Mouse (Mus musculus) lung, adult 18-20 months (tissue): Measurements from ENCODE around the gene Eprs.

Source experiments
- DNase-seq, 2 experiments: peaks; one replicate each; pipeline ENCODE4 v3.0.0; 2022; ENCODE audit warnings: mixed read lengths in 2 of 2

Gene Eprs

DNA sequence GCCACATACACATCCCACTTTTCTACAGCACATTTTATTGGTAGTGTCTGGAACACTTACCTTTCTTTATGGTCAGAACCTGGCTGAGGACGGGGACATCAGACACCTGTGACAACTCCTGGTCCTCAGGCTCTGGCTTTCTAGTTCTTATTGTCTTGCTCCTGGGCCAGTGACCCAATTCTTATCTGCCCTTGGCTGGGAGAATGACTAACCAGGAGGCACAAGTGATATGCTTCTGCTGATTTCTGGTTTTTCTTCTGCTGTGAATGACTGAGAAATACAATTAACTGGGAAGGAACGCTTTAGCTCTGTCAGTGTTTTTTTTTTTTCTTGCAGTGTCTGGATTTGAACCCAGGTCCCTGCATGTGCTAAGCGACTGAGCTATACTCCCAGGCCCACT, 88.7 kb downstream of the Eprs start:
- DNase-seq, result no peak

DNA sequence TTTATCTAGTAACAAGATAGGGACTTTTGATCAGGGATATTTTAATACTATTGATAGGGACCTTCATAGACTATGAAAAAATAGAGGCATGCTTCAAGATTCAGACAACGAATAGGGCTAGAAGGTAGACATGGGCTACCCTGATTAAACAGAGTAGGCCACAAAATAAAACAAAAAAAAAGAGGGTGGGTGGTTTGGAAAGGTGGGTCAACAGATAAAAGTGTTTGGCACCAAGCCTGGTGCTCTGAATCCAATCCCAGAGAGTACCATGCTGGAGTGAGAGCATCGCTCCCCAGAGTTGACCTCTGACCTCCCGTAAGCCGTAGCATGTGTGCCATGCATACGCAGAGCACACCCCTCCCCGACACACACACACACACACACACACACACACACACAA, 89.6 kb downstream of the Eprs start:
- DNase-seq, result no peak

DNA sequence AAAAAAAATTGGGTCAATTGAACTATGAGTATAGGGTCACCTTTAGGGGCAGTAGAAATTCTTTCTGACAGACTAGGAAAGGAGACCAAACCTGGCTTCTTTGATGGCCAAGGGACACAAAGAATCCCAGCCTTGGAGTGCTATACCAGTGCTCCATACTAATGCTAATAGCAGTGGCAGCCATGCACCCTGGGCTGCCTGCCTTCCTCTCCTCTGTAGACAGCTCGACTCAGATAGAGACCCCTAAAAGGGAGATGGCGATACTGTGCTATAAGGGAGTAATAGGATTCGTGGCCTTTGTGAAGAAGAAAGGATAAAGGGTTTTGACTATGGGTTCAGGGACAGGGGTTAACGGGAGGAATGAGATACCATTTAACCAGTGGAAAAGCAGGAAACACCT, 91.3 kb downstream of the Eprs start:
- DNase-seq, result no peak

DNA sequence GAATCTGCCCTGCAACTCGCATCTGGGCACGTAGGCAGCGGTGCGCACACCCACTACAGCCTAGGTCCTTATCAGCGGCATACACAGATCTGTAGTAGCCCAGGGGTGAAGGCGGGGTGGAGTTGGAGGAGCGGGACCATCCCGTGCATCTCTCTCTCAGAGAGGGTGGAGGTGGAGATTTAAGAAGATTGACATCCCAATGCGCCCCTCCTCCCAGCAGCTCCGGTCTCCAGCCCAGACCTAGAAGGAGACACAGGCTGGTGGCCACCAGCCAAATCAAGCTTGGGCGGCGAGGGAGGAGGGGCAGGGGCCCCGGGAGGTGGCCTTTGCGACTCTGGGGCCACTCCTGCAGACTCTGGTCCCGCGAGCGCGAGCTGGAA, 91.7 kb downstream of the Eprs start, which contains the start of gene Slc30a10:
Gene Slc30a10 (plus strand): TSS at position 274 of the 380 bp plus-strand sequence.
- peak in 1 of 2 experiments; percentile 3 for DNase-seq

DNA sequence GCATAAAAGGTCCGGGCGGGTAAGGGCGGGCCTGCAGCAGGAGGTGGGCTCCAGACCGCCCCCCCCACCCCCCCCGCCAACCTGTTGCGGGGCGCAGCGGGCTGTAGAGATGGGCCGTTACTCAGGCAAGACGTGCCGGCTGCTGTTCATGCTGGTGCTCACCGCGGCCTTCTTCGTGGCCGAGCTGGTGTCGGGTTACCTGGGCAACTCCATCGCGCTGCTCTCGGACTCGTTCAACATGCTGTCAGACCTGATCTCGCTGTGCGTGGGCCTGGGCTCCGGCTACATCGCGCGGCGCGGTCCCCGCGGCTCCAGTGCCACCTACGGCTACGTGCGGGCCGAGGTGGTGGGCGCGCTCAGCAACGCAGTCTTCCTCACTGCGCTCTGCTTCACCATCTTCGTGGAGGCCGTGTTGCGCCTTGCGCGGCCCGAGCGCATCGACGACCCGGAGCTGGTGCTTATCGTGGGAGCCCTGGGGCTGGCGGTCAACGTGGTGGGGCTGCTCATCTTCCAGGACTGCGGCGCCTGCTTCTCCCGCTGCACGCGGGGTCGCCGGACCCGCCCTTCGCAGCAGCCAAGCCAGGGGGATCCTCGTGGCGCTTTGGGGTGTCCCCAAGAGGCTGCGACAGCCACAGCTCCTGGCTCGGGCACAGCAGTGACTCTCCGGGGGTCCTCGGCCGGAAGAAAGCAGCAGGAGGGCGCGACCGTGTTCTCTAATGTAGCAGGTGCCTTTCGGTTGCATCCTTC, 92.3 kb downstream of the Eprs start:
- no peak for DNase-seq

DNA sequence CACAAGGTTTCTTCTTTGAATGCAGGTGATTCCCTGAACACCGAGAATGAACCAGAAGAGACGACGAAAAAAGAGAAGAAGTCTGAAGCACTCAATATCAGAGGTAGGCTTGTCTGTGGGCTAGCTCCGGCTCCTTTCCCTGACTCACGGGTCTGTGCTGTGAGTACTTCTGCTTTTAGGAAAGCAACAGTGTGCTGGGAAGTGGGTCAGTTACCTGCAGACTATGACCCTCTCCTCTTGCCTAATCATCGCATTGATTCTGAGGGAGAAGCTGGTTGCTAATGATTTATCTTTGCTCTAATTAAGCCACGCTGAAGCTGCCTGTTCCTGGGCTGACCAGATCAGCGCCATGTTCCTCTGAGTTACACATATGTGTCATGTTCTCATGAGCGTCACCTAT, 93.5 kb downstream of the Eprs start:
- DNase-seq, result no peak

DNA sequence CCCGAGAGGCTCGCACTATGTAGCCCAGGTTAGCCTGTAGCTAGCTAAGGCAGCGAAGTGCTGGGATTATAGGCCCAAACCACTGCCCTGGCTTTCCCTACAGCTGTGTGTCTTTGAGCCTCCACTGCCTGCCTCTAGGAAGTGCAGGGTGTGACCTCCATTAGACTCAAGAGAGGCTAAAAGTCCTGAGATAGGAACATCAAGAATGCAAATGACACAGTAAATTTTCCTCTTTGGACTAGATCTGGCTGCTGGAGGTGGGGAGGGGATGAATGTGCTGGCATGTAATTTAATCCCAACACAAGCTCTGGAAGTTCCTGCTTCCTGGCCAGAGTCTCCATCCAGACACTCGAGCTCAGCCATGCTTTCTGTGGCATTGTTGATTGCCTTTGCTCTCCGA, 97.3 kb downstream of the Eprs start:
- DNase-seq, result no peak

DNA sequence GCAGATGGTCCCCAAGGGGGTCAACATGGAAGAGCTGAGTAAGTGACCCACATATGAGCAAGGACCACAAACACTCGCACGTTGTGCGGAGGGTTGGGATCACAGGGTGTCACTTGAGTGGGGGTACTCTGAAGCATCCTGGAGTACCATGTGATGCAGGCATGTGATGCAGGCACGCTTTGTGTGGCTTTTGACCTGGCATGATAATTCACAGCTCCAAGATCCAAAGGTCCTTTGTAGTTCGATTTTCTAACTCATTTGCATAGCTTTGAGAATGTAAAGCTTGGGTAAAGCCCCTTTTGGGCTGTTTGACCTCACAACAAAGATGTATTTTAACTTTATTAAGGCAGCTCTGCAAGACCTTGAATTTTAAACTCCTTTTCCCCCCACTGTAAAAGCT, 100.0 kb downstream of the Eprs start:
- DNase-seq, result no peak

DNA sequence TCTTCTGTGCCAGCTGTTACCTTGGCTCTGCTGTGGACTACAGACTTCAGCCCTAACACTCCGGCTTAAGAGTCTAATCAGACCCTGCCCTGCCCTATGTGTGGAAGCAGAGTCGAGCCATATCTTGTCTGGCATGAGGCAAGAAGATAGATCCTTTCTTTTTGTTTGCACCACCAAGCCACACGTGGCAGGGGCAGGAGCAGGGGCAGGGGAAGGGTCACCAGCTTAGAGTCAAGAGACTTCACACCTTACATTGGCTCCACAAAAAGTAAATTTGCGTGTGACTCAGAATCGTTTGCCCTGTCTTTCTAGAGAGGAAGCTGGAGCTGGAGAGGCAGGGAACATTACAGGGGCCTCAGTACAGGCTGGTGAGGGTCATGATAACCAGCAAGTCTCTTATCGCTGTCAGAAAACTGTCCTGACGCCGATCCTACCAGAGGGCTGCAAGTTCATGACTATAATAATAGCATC, 106.7 kb downstream of the Eprs start:
- DNase-seq, result no peak

DNA sequence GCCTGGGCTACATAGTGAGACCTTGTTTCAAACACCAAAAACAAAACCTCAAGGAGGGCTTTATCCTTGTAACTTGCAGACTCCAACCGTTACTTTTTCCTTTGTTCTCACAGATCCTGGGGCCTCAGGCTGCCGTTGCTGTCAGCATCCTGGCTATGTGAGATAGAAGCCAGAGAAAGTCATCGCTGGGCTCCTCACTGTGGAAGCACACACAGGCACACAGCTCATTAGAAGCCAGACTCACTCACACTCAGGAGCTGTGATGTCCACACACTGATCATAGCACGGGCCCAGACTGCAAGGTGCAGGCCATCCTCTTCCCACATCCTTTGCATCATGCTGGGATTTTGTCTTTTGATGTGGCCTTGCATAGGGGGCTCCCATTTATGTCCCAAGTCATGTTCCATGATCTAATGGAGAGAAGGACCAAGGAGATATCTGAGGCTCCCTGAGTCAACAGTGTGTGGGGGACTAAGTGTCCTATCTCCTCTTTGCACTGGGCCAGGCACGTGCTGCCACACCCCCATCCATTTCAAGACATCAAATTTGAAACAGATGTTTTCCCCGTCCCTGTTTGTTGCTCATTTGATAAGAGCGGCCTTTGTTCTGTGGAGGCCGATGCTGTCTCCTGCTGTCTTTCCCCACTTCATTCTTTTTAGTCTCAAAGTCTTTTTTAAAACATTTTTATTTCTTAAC, 109.3 kb downstream of the Eprs start:
- DNase-seq, result no peak

DNA sequence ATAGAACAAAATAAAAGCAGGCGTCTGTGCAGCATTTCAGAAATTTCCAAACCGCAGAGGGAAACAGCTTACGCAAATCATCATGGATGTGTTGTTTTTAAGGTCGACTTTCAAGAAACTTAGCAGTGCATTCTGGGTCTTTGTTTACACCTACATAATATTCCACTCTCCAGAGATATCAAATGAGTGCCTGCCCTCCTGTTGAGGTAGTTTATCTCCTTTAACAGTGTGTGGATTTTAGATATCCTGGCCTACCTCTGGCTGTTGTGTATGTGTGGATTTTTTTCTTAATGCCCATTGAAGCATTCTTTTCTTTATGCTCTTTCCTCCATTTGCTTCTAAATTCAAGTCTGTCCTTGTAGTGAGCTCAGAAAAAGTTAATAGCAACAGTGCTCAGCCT, 109.9 kb downstream of the Eprs start:
- DNase-seq, result no peak

DNA sequence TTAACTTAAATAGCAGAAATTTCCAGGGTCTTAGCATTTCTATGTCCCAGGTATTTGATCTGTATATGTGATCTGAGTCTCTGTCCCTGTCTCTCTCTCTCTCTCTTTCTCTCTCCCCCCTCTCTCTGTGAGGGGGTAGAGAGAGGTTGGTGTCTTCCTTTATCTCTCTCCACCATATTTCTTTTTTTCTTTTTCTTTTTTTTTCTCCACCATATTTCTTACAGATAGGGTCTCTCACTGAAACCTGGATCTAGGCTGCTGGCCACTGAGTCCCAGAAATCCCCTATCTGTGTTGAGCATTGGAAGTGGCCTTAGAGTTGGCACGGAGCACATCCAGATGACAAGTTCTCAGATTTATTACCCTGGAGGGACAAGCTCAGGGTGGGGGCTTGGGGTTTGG, 110.6 kb downstream of the Eprs start:
- DNase-seq, result no peak
